8 mouse cellular contexts compared by ENCODE assay signal in the genomic region with DNA sequence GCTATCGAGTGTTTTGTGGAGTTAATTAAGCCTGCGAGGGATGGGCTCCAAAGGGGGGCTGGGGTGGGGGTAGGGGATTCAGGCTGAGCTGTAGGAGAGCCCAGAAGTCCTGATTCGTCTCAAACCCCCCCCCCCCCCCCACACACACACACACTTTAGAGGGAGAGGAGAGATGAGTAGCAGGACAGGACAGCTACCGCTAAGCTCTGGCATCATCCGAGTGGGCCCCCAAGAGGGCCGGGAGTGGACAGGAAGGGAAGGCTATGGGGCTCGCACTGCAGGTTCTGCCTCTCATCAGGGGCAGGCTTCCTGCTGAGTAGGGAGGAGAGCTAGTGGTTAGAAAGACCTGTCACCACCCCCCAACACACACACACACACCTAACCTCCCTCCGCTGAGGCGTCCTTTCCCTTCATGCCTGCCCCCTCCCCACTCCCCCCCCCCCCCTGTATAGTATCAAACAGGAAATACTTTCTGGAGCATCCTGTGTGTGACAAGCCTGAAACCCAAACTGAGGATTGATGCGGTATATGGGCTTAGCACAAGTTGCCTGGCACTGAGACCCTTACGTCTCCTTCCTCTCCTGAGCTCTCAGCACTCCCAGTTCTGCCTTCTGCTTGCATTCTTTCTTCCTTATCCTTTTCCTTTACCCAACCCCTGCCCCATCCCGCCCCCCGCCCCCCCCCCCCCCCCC.
A peak's percentile ranks its signal among the peaks of the same experiment; 100 is the strongest.
DNase-seq lines count a peak whose midpoint lies in the region; ATAC-seq lines count a peak whose summit lies in the region.

No protein-coding gene starts in this region.

- peak; percentile 21 for DNase-seq in kidney, postnatal 10 days
- no peak for DNase-seq in kidney, adult 18-20 months
- DNase-seq in embryo, embryonic 11 days: peak; percentile 49
- no peak for DNase-seq in layer of hippocampus, postnatal 25 days (ENCODE audit: extremely low spot score in 1 of 2, low spot score in 1 of 2)
- DNase-seq in B cell, adult 2 months: no peak
- no peak for DNase-seq in lung, postnatal 10 days

- H3K27me3 ChIP-seq in hindbrain, embryonic 15.5 days: no peaks in the 10 kb centered on the region
- H3K27me3 ChIP-seq in neural tube, embryonic 12.5 days (replicated peaks): no peaks in the 10 kb centered on the region

- H3K4me3 ChIP-seq in hindbrain, embryonic 15.5 days: peak overlapping the region; percentile 27
- H3K4me3 ChIP-seq in neural tube, embryonic 12.5 days: no peak overlapping the region

- H3K9ac ChIP-seq in hindbrain, embryonic 15.5 days: no peak overlapping the region
- 0 out of 2 replicates have a peak overlapping the region, but pooled peaks have one; percentile 14 for H3K9ac ChIP-seq in neural tube, embryonic 12.5 days

- H3K27ac ChIP-seq in hindbrain, embryonic 15.5 days (replicated peaks): peak overlapping the region; percentile 61
- H3K27ac ChIP-seq in neural tube, embryonic 12.5 days: no peak overlapping the region

- H3K4me2 ChIP-seq in hindbrain, embryonic 15.5 days: peak overlapping the region; percentile 55
- H3K4me2 ChIP-seq in neural tube, embryonic 12.5 days (replicated peaks): peak overlapping the region; percentile 58

- H3K4me1 ChIP-seq in hindbrain, embryonic 15.5 days (replicated peaks): peaks cover 21% of the 10 kb centered on the region
- H3K4me1 ChIP-seq in neural tube, embryonic 12.5 days: peaks cover 20% of the 10 kb centered on the region

- peak; percentile 59; the same call in 1 of the 2 replicates for ATAC-seq in hindbrain, embryonic 15.5 days (ENCODE audit: low FRiP score, low read depth)
- peak; percentile 61 for ATAC-seq in neural tube, embryonic 12.5 days (ENCODE audit: low FRiP score, low read depth)

- no peaks in the 10 kb centered on the region for H3K9me3 ChIP-seq in hindbrain, embryonic 15.5 days
- no peaks in the 10 kb centered on the region for H3K9me3 ChIP-seq in neural tube, embryonic 12.5 days

- no peaks in the 10 kb centered on the region for H3K36me3 ChIP-seq in hindbrain, embryonic 15.5 days
- no peaks in the 10 kb centered on the region for H3K36me3 ChIP-seq in neural tube, embryonic 12.5 days

- WGBS in hindbrain, embryonic 15.5 days: 5% methylated on average over 7 of the region's 13 CpGs
- 3% methylated on average over 10 of the region's 13 CpGs for WGBS in neural tube, embryonic 12.5 days

Comparison
In these comparisons a context has a peak if more than half of its experiments do, and no peak if none do; other contexts are left out.
1. DNase-seq: peak in kidney, postnatal 10 days (single experiment) and embryo, embryonic 11 days (single experiment); none in kidney, adult 18-20 months (single experiment), layer of hippocampus, postnatal 25 days (0 of 2), B cell, adult 2 months (0 of 2) and lung, postnatal 10 days (single experiment).